ENCODE assay signal across 11 mouse cellular contexts in genomic region chr19:31188559-31189218, GRCm38 (mm10).
"Had no signal": no experiment of that assay in that cellular context is flagged by ENCODE, and none has a peak within 500 bp of the region (broad histone marks: within the 10 kb centered on the region; RNA-seq: fewer than 3 reads in every experiment).

No protein-coding gene starts in this region.

- H3K4me1 ChIP-seq: limb, embryonic 13.5 days; neural tube, embryonic 13.5 days; stomach, embryonic 15.5 days had no signal

- H3K4me2 ChIP-seq: limb, embryonic 13.5 days; neural tube, embryonic 13.5 days; stomach, embryonic 15.5 days had no signal

- H3K27ac ChIP-seq: limb, embryonic 13.5 days; liver, embryonic 14.5 days; neural tube, embryonic 13.5 days; stomach, embryonic 15.5 days had no signal

- H3K9me3 ChIP-seq: limb, embryonic 13.5 days; neural tube, embryonic 13.5 days; stomach, embryonic 15.5 days had no signal

- H3K27me3 ChIP-seq: limb, embryonic 13.5 days; neural tube, embryonic 13.5 days; stomach, embryonic 15.5 days had no signal

- H3K9ac ChIP-seq: limb, embryonic 13.5 days; liver, embryonic 14.5 days; neural tube, embryonic 13.5 days; stomach, embryonic 15.5 days had no signal

- H3K36me3 ChIP-seq: limb, embryonic 13.5 days; neural tube, embryonic 13.5 days; stomach, embryonic 15.5 days had no signal

- DNase-seq: kidney, adult 18-20 months; kidney, postnatal 10 days; left cerebral cortex, postnatal 4 days; lung, adult 18-20 months; right cerebral cortex, postnatal 14 days; thymus, adult 2 months; thymus, postnatal 36 days had no signal

- H3K4me3 ChIP-seq: limb, embryonic 13.5 days; neural tube, embryonic 13.5 days; stomach, embryonic 15.5 days had no signal
